8 mouse cellular contexts compared by ENCODE assay signal in the genomic region with DNA sequence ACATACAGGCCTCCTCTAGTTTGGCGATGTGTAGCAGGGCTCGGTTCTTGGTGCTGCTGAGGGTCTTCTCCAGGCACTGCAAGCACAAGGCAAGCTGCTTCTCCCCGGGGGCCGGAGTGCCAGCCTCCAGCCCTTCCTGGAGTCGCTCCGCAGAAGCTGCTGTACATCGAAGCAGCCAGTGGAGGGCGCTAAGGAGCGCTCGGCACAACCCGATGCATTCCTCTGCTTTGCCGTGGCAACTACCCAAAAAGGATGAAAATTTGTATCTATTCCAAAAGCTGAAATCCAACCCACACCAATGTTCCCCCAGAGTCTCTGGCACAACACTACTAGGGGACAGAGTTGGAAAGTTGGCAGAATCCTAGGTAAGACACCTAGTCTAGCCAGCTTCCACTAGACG. TPM values are rescaled to one million over a fixed set of nuclear protein-coding genes. Genes with fewer than 3 reads are reported as not detected.
A peak's percentile ranks its signal among the peaks of the same experiment; 100 is the strongest.
DNase-seq lines count a peak whose midpoint lies in the region; ATAC-seq lines count a peak whose summit lies in the region.

No protein-coding gene starts in this region.

- no peaks in the 10 kb centered on the region for H3K9me3 ChIP-seq in midbrain, embryonic 10.5 days (replicated peaks)
- no peaks in the 10 kb centered on the region for H3K9me3 ChIP-seq in midbrain, embryonic 15.5 days
- no peaks in the 10 kb centered on the region for H3K9me3 ChIP-seq in forebrain, embryonic 12.5 days
- H3K9me3 ChIP-seq in hindbrain, embryonic 14.5 days (ENCODE audit: control insufficient read depth, low read length) = no peaks in the 10 kb centered on the region
- no peaks in the 10 kb centered on the region for H3K9me3 ChIP-seq in midbrain, embryonic 13.5 days

- peak; percentile 65 for DNase-seq in midbrain, embryonic 10.5 days (ENCODE audit: low spot score)
- peak; percentile 70 for DNase-seq in hindbrain, embryonic 14.5 days (ENCODE audit: low spot score)
- DNase-seq in left cerebral cortex, postnatal 10 days (ENCODE audit: extremely low spot score in 1 of 2, low spot score in 2 of 2) = peak; percentile 79 to 85
- DNase-seq in testis, postnatal 10 days (ENCODE audit: low spot score) = peak; percentile 91

- no peak overlapping the region for H3K27ac ChIP-seq in midbrain, embryonic 10.5 days (replicated peaks)
- H3K27ac ChIP-seq in midbrain, embryonic 15.5 days = no peak overlapping the region
- H3K27ac ChIP-seq in forebrain, embryonic 12.5 days = 0 out of 2 replicates have a peak overlapping the region, but pooled peaks have one; percentile 2
- no peak overlapping the region for H3K27ac ChIP-seq in hindbrain, embryonic 14.5 days
- no peak overlapping the region for H3K27ac ChIP-seq in midbrain, embryonic 13.5 days

- peaks cover 20% of the 10 kb centered on the region for H3K4me1 ChIP-seq in midbrain, embryonic 10.5 days
- peaks cover 7% of the 10 kb centered on the region; the same call in 1 of the 2 replicates for H3K4me1 ChIP-seq in midbrain, embryonic 15.5 days
- peaks cover 7% of the 10 kb centered on the region for H3K4me1 ChIP-seq in forebrain, embryonic 12.5 days
- H3K4me1 ChIP-seq in hindbrain, embryonic 14.5 days (replicated peaks; ENCODE audit: control insufficient read depth, insufficient read depth, low read length) = no peaks in the 10 kb centered on the region
- H3K4me1 ChIP-seq in midbrain, embryonic 13.5 days (replicated peaks) = peaks cover 8% of the 10 kb centered on the region

- H3K4me3 ChIP-seq in midbrain, embryonic 10.5 days = no peak overlapping the region
- H3K4me3 ChIP-seq in midbrain, embryonic 15.5 days = no peak overlapping the region
- H3K4me3 ChIP-seq in forebrain, embryonic 12.5 days (replicated peaks) = no peak overlapping the region
- H3K4me3 ChIP-seq in hindbrain, embryonic 14.5 days (replicated peaks; ENCODE audit: low read length) = no peak overlapping the region
- H3K4me3 ChIP-seq in midbrain, embryonic 13.5 days (replicated peaks) = no peak overlapping the region

- no peak overlapping the region for H3K9ac ChIP-seq in midbrain, embryonic 15.5 days
- no peak overlapping the region for H3K9ac ChIP-seq in forebrain, embryonic 12.5 days
- no peak overlapping the region for H3K9ac ChIP-seq in hindbrain, embryonic 14.5 days
- H3K9ac ChIP-seq in midbrain, embryonic 13.5 days (replicated peaks) = no peak overlapping the region

- 16% methylated on average over 13 of the region's 13 CpGs for WGBS in midbrain, embryonic 10.5 days
- WGBS in midbrain, embryonic 15.5 days = 22% methylated on average over 13 of the region's 13 CpGs
- WGBS in forebrain, embryonic 12.5 days = 16% methylated on average over 13 of the region's 13 CpGs
- WGBS in hindbrain, embryonic 14.5 days = 14% methylated on average over 13 of the region's 13 CpGs
- WGBS in midbrain, embryonic 13.5 days = 14% methylated on average over 13 of the region's 13 CpGs

- H3K4me2 ChIP-seq in midbrain, embryonic 15.5 days = no peak overlapping the region
- H3K4me2 ChIP-seq in forebrain, embryonic 12.5 days = no peak overlapping the region
- no peak overlapping the region for H3K4me2 ChIP-seq in hindbrain, embryonic 14.5 days (replicated peaks)
- no peak overlapping the region for H3K4me2 ChIP-seq in midbrain, embryonic 13.5 days (replicated peaks)

- intact Hi-C loops in left cerebral cortex, postnatal 10 days (cut with DNase I) = loop anchor here (5.0 kb wide), 1 partner anchor 44 kb away; no protein-coding TSS in a partner anchor

- H3K27me3 ChIP-seq in midbrain, embryonic 10.5 days (ENCODE audit: low read depth, poor library complexity, severe bottlenecking) = no peaks in the 10 kb centered on the region
- no peaks in the 10 kb centered on the region for H3K27me3 ChIP-seq in midbrain, embryonic 15.5 days (replicated peaks)
- no peaks in the 10 kb centered on the region for H3K27me3 ChIP-seq in forebrain, embryonic 12.5 days
- H3K27me3 ChIP-seq in hindbrain, embryonic 14.5 days (ENCODE audit: control insufficient read depth, insufficient read depth, low read length) = no peaks in the 10 kb centered on the region
- H3K27me3 ChIP-seq in midbrain, embryonic 13.5 days = no peaks in the 10 kb centered on the region

- no peak for ATAC-seq in midbrain, embryonic 15.5 days (replicated peaks)
- 0 out of 2 replicates have a peak, but pooled peaks have one; percentile 31 for ATAC-seq in cerebellum, adult (ENCODE audit: insufficient number of reproducible peaks, low FRiP score, low TSS enrichment)
- ATAC-seq in forebrain, embryonic 12.5 days (ENCODE audit: low FRiP score) = no peak
- ATAC-seq in hindbrain, embryonic 14.5 days (ENCODE audit: low FRiP score) = no peak
- 0 out of 2 replicates have a peak, but pooled peaks have one; percentile 24 for ATAC-seq in midbrain, embryonic 13.5 days

- peaks cover 73% of the 10 kb centered on the region for H3K36me3 ChIP-seq in midbrain, embryonic 10.5 days
- H3K36me3 ChIP-seq in midbrain, embryonic 15.5 days (replicated peaks) = peaks cover 28% of the 10 kb centered on the region; the same call in 1 of the 2 replicates
- peaks cover 50% of the 10 kb centered on the region for H3K36me3 ChIP-seq in forebrain, embryonic 12.5 days (replicated peaks)
- peaks cover 64% of the 10 kb centered on the region for H3K36me3 ChIP-seq in hindbrain, embryonic 14.5 days (replicated peaks; ENCODE audit: control insufficient read depth, insufficient read depth)
- peaks cover 55% of the 10 kb centered on the region for H3K36me3 ChIP-seq in midbrain, embryonic 13.5 days

RNA-seq across cellular contexts. Expression of a gene that starts 11.3 kb away (rescaled TPM):
- 74.1 and 82.2 TPM in 2 replicates for polyA plus RNA-seq in midbrain, embryonic 10.5 days (2016; fragmentation: Nextera tagmentation; extraction: Ambion mirVana)
- 82.9 and 84.8 TPM in 2 replicates for polyA plus RNA-seq in midbrain, embryonic 15.5 days (2015; fragmentation: Nextera tagmentation; extraction: Ambion mirVana)
- polyA plus RNA-seq in forebrain, embryonic 12.5 days (2016; fragmentation: Nextera tagmentation; extraction: Ambion mirVana) = 88.1 and 95.0 TPM in 2 replicates
- 58.4 and 62.7 TPM in 2 replicates for polyA plus RNA-seq in hindbrain, embryonic 14.5 days (2014; fragmentation: Nextera tagmentation; extraction: Ambion mirVana)
- 100 to 1,000 TPM in 1 of 2 experiments, 10 to 100 TPM in 1; 91.7 to 102 TPM for total RNA-seq in left cerebral cortex, postnatal 10 days (2021)
- polyA plus RNA-seq in midbrain, embryonic 13.5 days (2015; fragmentation: Nextera tagmentation; extraction: Ambion mirVana) = 83.5 and 90.3 TPM in 2 replicates

RNA-seq across cellular contexts. Expression of a gene that starts 16.8 kb away (rescaled TPM):
- polyA plus RNA-seq in midbrain, embryonic 10.5 days (2016; fragmentation: Nextera tagmentation; extraction: Ambion mirVana) = not detected in 2 replicates
- not detected in 2 replicates for polyA plus RNA-seq in midbrain, embryonic 15.5 days (2015; fragmentation: Nextera tagmentation; extraction: Ambion mirVana)
- 0.14 TPM in 1 of 2 replicates, not detected in the other for polyA plus RNA-seq in forebrain, embryonic 12.5 days (2016; fragmentation: Nextera tagmentation; extraction: Ambion mirVana)
- polyA plus RNA-seq in hindbrain, embryonic 14.5 days (2014; fragmentation: Nextera tagmentation; extraction: Ambion mirVana) = not detected in 2 replicates
- not detected for total RNA-seq in left cerebral cortex, postnatal 10 days (2021)
- polyA plus RNA-seq in midbrain, embryonic 13.5 days (2015; fragmentation: Nextera tagmentation; extraction: Ambion mirVana) = not detected in 2 replicates

RNA-seq across cellular contexts. Expression of a gene that starts 22.5 kb away (rescaled TPM):
- 9.5 and 15.6 TPM in 2 replicates for polyA plus RNA-seq in midbrain, embryonic 10.5 days (2016; fragmentation: Nextera tagmentation; extraction: Ambion mirVana)
- polyA plus RNA-seq in midbrain, embryonic 15.5 days (2015; fragmentation: Nextera tagmentation; extraction: Ambion mirVana) = 151 and 158 TPM in 2 replicates
- polyA plus RNA-seq in forebrain, embryonic 12.5 days (2016; fragmentation: Nextera tagmentation; extraction: Ambion mirVana) = 53.4 and 59.8 TPM in 2 replicates
- polyA plus RNA-seq in hindbrain, embryonic 14.5 days (2014; fragmentation: Nextera tagmentation; extraction: Ambion mirVana) = 165 and 181 TPM in 2 replicates
- 1,000 to 10,000 TPM; 1,115 to 1,123 TPM for total RNA-seq in left cerebral cortex, postnatal 10 days (2021)
- polyA plus RNA-seq in midbrain, embryonic 13.5 days (2015; fragmentation: Nextera tagmentation; extraction: Ambion mirVana) = 99.6 and 106 TPM in 2 replicates

RNA-seq across cellular contexts. Expression of a gene that starts 35.5 kb away (rescaled TPM):
- 246 and 258 TPM in 2 replicates for polyA plus RNA-seq in midbrain, embryonic 10.5 days (2016; fragmentation: Nextera tagmentation; extraction: Ambion mirVana)
- polyA plus RNA-seq in midbrain, embryonic 15.5 days (2015; fragmentation: Nextera tagmentation; extraction: Ambion mirVana) = 198 TPM in 2 replicates
- 234 and 239 TPM in 2 replicates for polyA plus RNA-seq in forebrain, embryonic 12.5 days (2016; fragmentation: Nextera tagmentation; extraction: Ambion mirVana)
- polyA plus RNA-seq in hindbrain, embryonic 14.5 days (2014; fragmentation: Nextera tagmentation; extraction: Ambion mirVana) = 130 and 141 TPM in 2 replicates
- total RNA-seq in left cerebral cortex, postnatal 10 days (2021) = 100 to 1,000 TPM; 136 to 138 TPM
- 174 and 190 TPM in 2 replicates for polyA plus RNA-seq in midbrain, embryonic 13.5 days (2015; fragmentation: Nextera tagmentation; extraction: Ambion mirVana)

RNA-seq across cellular contexts. Expression of a gene that starts 53.8 kb away (rescaled TPM):
- polyA plus RNA-seq in midbrain, embryonic 10.5 days (2016; fragmentation: Nextera tagmentation; extraction: Ambion mirVana) = not detected in 2 replicates
- not detected in 2 replicates for polyA plus RNA-seq in midbrain, embryonic 15.5 days (2015; fragmentation: Nextera tagmentation; extraction: Ambion mirVana)
- not detected in 2 replicates for polyA plus RNA-seq in forebrain, embryonic 12.5 days (2016; fragmentation: Nextera tagmentation; extraction: Ambion mirVana)
- polyA plus RNA-seq in hindbrain, embryonic 14.5 days (2014; fragmentation: Nextera tagmentation; extraction: Ambion mirVana) = not detected in 2 replicates
- total RNA-seq in left cerebral cortex, postnatal 10 days (2021) = under 1 TPM; 0.13 to 0.16 TPM
- polyA plus RNA-seq in midbrain, embryonic 13.5 days (2015; fragmentation: Nextera tagmentation; extraction: Ambion mirVana) = not detected in 2 replicates

Comparison
In these comparisons a context has a peak if more than half of its experiments do, and no peak if none do; other contexts are left out.
1. ATAC-seq: peak in cerebellum, adult (single experiment) and midbrain, embryonic 13.5 days (single experiment); none in midbrain, embryonic 15.5 days (single experiment), forebrain, embryonic 12.5 days (single experiment) and hindbrain, embryonic 14.5 days (single experiment).
2. Peak in every context shown above with its lines, with median percentiles within 50 percentile points of each other: DNase-seq.